Mouse (Mus musculus) liver, postnatal 0 days (tissue): ENCODE results near the gene Gm49353. TPM values are rescaled to one million over a fixed set of nuclear protein-coding genes. Genes with fewer than 3 reads are reported as not detected.

Source experiments
- ATAC-seq: fragments of 200-750 bp; cut with Nextera tagmentation; 2 replicates; pipeline ENCODE4 v1.8.0; 2017; ENCODE audit warnings: mild to moderate bottlenecking, moderate library complexity
- DNase-seq: peaks from one replicate; pipeline ENCODE4 v3.0.0-alpha.2; 2016
- H3K27ac ChIP-seq: fragments of 300-500 bp; sonication (generic); 2 replicates; pipeline ENCODE4 v1.5.1; 2014; ENCODE audit warnings: antibody characterized with exemption, moderate library complexity, mild to moderate bottlenecking, low read depth
- H3K27me3 ChIP-seq: fragments of 300-500 bp; sonication (generic); 2 replicates; pipeline ENCODE4 v1.6.1; 2014; ENCODE audit warnings: low read length, control low read depth, mixed read lengths; ENCODE audit not compliant: insufficient read depth
- H3K36me3 ChIP-seq: fragments of 300-500 bp; sonication (generic); replicated peaks from 2 replicates; pipeline ENCODE4 v1.6.1; 2014; ENCODE audit warnings: mild to moderate bottlenecking, control low read depth, low read length, moderate library complexity, mixed read lengths; ENCODE audit not compliant: insufficient read depth
- H3K4me1 ChIP-seq: fragments of 300-500 bp; sonication (generic); 2 replicates; pipeline ENCODE4 v1.6.1; 2014; ENCODE audit warnings: antibody characterized with exemption, mild to moderate bottlenecking, control low read depth; ENCODE audit not compliant: insufficient read depth
- H3K4me2 ChIP-seq: fragments of 300-500 bp; sonication (generic); 2 replicates; pipeline ENCODE4 v1.6.1; 2014; ENCODE audit warnings: low read depth, mild to moderate bottlenecking, low read length, moderate library complexity, mixed read lengths
- H3K4me3 ChIP-seq: fragments of 300-500 bp; sonication (generic); 2 replicates; pipeline ENCODE4 v1.5.1; 2014; ENCODE audit warnings: low read depth, low read length
- H3K9ac ChIP-seq: fragments of 300-500 bp; sonication (generic); replicated peaks from 2 replicates; pipeline ENCODE4 v1.6.1; 2014; ENCODE audit warnings: mild to moderate bottlenecking, moderate library complexity
- H3K9me3 ChIP-seq: fragments of 300-500 bp; sonication (generic); 2 replicates; pipeline ENCODE4 v1.6.1; 2016; ENCODE audit warnings: mild to moderate bottlenecking, control low read depth, low read length, mixed read lengths
- CTCF ChIP-seq: sonication (generic); IDR thresholded peaks from 2 replicates; pipeline ENCODE4 v1.5.1; 2016; ENCODE audit warnings: antibody characterized with exemption, low read depth
- EP300 ChIP-seq: IDR thresholded peaks from 2 replicates; pipeline ENCODE4 v1.6.1; 2016; ENCODE audit warnings: antibody characterized with exemption, low read depth, mild to moderate bottlenecking
- WGBS: fragments of 180-500 bp; shearing (Covaris S2); extraction: QIAGEN DNeasy Blood & Tissue Kit; methylation state at CpG from one replicate; pipeline ENCODE4 v1.1.7; 2014; ENCODE audit not compliant: insufficient replicate concordance; 5-methylcytosine and 5-hydroxymethylcytosine counted together
- polyA plus RNA-seq: library from polyadenylated mRNA; unstranded; fragments of >200 nt; fragmentation: Nextera tagmentation; extraction: Ambion mirVana; gene quantifications from 2 replicates; pipeline ENCODE4 v1.2.1, GENCODE M21; 2015

Gm49353 gene
- not detected in 2 replicates for polyA plus RNA-seq

- WGBS, result 75% methylated on average over 7 of the region's 7 CpGs
- TF ChIP-seq EP300 (no peak), CTCF (no peak)
These were observed at the start of gene Gm49353 for GRCm38 (mm10) chr10:29198642-29199041. TSS of gene Gm49353 (plus strand) at chr10:29198954.

GRCm38 (mm10) chr10:29155304-29155703 lies 43.5 kb upstream of the Gm49353 start:
- Histone ChIP-seq H3K36me3 (no peaks in the 10 kb centered on the region), H3K27me3 (no peaks in the 10 kb centered on the region), H3K9me3 (no peaks in the 10 kb centered on the region), H3K4me3 (no peak overlapping the region), H3K4me1 (no peaks in the 10 kb centered on the region), H3K27ac (no peak overlapping the region), H3K9ac (no peak overlapping the region), H3K4me2 (no peak overlapping the region)
- WGBS, result 81% methylated on average over 3 of the region's 3 CpGs
- DNase-seq (no peak), ATAC-seq (no peak)
- TF ChIP-seq CTCF, result no peak

More at GRCm38 (mm10) chr10:29198642-29199041, at the start of gene Gm49353:
- Histone ChIP-seq H3K9me3 (0 out of 2 replicates have a peak, but pooled peaks cover 3% of the 10 kb centered on the region), H3K4me1 (no peaks in the 10 kb centered on the region), H3K36me3 (no peaks in the 10 kb centered on the region), H3K27ac (no peak within 1 kb of the TSS), H3K27me3 (no peaks in the 10 kb centered on the region), H3K9ac (no peak within 1 kb of the TSS), H3K4me2 (no peak within 1 kb of the TSS), H3K4me3 (no peak within 1 kb of the TSS)
- no peak for DNase-seq
- ATAC-seq, result no peak

- Histone ChIP-seq H3K9me3 (no peaks in the 10 kb centered on the region), H3K4me2 (no peak overlapping the region), H3K4me3 (no peak overlapping the region), H3K36me3 (no peaks in the 10 kb centered on the region), H3K27me3 (no peaks in the 10 kb centered on the region), H3K9ac (no peak overlapping the region), H3K27ac (no peak overlapping the region), H3K4me1 (no peaks in the 10 kb centered on the region)
- no peak for DNase-seq
- no peak for ATAC-seq
- WGBS, result 65% methylated on average over 2 of the region's 2 CpGs
- TF ChIP-seq CTCF (no peak), EP300 (no peak)
These were observed 37.1 kb upstream of the Gm49353 start for GRCm38 (mm10) chr10:29161664-29162063.

GRCm38 (mm10) chr10:29173778-29174177 lies 25.0 kb upstream of the Gm49353 start:
- Histone ChIP-seq H3K36me3 (no peaks in the 10 kb centered on the region), H3K4me3 (no peak overlapping the region), H3K27ac (no peak overlapping the region), H3K4me1 (no peaks in the 10 kb centered on the region), H3K27me3 (no peaks in the 10 kb centered on the region), H3K9ac (no peak overlapping the region), H3K4me2 (no peak overlapping the region), H3K9me3 (no peaks in the 10 kb centered on the region)
- DNase-seq (no peak), ATAC-seq (no peak)
- no peak for TF ChIP-seq CTCF
- TF ChIP-seq EP300, result no peak
- 55% methylated on average over 2 of the region's 2 CpGs for WGBS

- no peak for ATAC-seq
- 73% methylated on average over 3 of the region's 3 CpGs for WGBS
These were observed 23.1 kb upstream of the Gm49353 start for GRCm38 (mm10) chr10:29175656-29176055.

GRCm38 (mm10) chr10:29176881-29177280 lies 21.9 kb upstream of the Gm49353 start:
- 77% methylated on average over 4 of the region's 4 CpGs for WGBS
- Histone ChIP-seq H3K9ac (no peak overlapping the region), H3K4me2 (no peak overlapping the region), H3K4me1 (no peaks in the 10 kb centered on the region), H3K27me3 (no peaks in the 10 kb centered on the region), H3K9me3 (no peaks in the 10 kb centered on the region), H3K4me3 (no peak overlapping the region), H3K27ac (no peak overlapping the region), H3K36me3 (no peaks in the 10 kb centered on the region)
- DNase-seq, result no peak
- no peak for TF ChIP-seq EP300
- TF ChIP-seq CTCF, result no peak
- ATAC-seq, result no peak

More at GRCm38 (mm10) chr10:29175656-29176055, 23.1 kb upstream of the Gm49353 start:
- H3K36me3 ChIP-seq, result no peaks in the 10 kb centered on the region
- H3K27me3 ChIP-seq, result no peaks in the 10 kb centered on the region
- no peak overlapping the region for H3K27ac ChIP-seq
- H3K4me3 ChIP-seq, result no peak overlapping the region
- H3K9me3 ChIP-seq, result no peaks in the 10 kb centered on the region
- no peak for DNase-seq
- no peak overlapping the region for H3K4me2 ChIP-seq
- no peaks in the 10 kb centered on the region for H3K4me1 ChIP-seq
- H3K9ac ChIP-seq, result no peak overlapping the region
- TF ChIP-seq EP300 (no peak), CTCF (no peak)

- no peaks in the 10 kb centered on the region for H3K27me3 ChIP-seq
- no peak overlapping the region for H3K9ac ChIP-seq
- WGBS, result 16% methylated on average over 2 of the region's 2 CpGs
- no peak overlapping the region for H3K4me3 ChIP-seq
- TF ChIP-seq EP300 (no peak), CTCF (no peak)
- ATAC-seq (no peak), DNase-seq (no peak)
- H3K4me2 ChIP-seq, result no peak overlapping the region
- H3K36me3 ChIP-seq, result no peaks in the 10 kb centered on the region
- H3K9me3 ChIP-seq, result no peaks in the 10 kb centered on the region
- no peak overlapping the region for H3K27ac ChIP-seq
- no peaks in the 10 kb centered on the region for H3K4me1 ChIP-seq
These were observed 20.8 kb upstream of the Gm49353 start for GRCm38 (mm10) chr10:29178003-29178402.
